Mouse (Mus musculus) erythroblast, embryonic 14.5 days (primary cell): ENCODE measurements at regions not wholly inside any gene's neighbourhood (a gene's known extent, or its start where the extent isn't known, plus 50 kb on each side); places are given as distances from the start of the nearest gene placed in this dataset.

Experiments used
- GATA1 ChIP-seq: IDR thresholded peaks from 2 replicates; pipeline ENCODE4 v1.6.1; 2012; ENCODE audit warnings: low read length, inconsistent platforms, mixed read lengths
- TAL1 ChIP-seq: IDR thresholded peaks from 3 replicates; pipeline ENCODE4 v1.6.1; 2012; ENCODE audit warnings: low read length, inconsistent platforms, mixed read lengths

- TF ChIP-seq TAL1 (no peak), GATA1 (no peak)
Measured at GRCm38 (mm10) chr4:95290321-95290720, 238.3 kb upstream of the Jun start.
